Mouse (Mus musculus) monocyte, adult 5-6 weeks (primary cell): ENCODE data around the gene Otop2. TPM values are rescaled to one million over a fixed set of nuclear protein-coding genes. Genes with fewer than 3 reads are reported as not detected.
A peak's percentile ranks its signal among the peaks of the same experiment; 100 is the strongest.

Experiments used
- ATAC-seq: fragments of 153-309, 156-312 bp; replicated peaks from 2 replicates; pipeline ENCODE4 v1.8.0; 2017; ENCODE audit warnings: mild to moderate bottlenecking; ENCODE audit not compliant: low TSS enrichment, insufficient number of reproducible peaks, severe bottlenecking, poor library complexity, low FRiP score
- total RNA-seq: library from RNA; stranded (forward); fragments of 200-1000, 200-491, 200-594 nt; gene quantifications from 3 replicates; pipeline ENCODE4 v1.2.3, GENCODE M21; 2017

The Otop2 gene
- total RNA-seq, 1 experiment from 2014 or later: not detected

DNA sequence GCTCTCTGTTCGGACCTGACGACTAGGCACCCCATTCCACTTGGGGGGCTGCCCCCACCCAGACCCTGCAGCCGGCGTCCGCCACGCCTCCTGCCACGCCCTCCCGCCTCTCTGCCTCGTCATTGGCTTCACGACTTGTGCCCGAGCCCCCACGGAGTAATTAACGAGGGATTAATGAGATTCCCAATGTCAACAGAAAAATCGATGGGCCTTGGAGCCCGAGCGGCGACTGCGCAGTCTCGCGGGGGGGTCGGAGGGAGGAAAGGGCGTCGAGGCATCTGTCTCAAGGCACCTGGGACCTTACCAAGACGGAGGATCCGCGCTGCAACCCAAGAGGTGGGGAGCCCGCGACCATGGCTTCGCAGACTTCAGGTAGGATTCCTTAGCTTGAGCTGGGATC, 27.6 kb downstream of the Otop2 start, which contains the start of gene Otop3:
Gene Otop3, plus strand, starts transcription at position 201 of the 400 bp plus-strand sequence.
- no peak for ATAC-seq

DNA sequence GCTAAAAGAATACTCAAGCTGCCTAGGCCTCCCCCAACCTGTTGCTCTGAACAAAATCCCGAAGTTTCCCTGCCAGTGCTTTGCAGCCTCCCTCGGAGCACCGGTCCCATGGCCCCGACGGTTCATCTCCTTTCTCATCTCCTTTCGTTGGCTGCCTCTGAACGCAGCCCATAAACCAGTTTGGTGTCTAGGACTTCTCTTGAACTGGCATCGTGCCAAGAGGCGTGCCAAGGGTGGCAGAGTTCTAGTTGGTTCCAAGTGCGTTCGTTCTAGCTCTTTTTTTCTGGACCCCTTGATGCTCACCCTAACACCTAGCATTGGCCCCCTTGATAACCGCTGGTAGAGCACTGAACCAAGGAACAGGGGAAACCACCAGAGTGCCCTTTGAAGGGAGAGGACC, 28.3 kb downstream of the Otop2 start:
- ATAC-seq: no peak

DNA sequence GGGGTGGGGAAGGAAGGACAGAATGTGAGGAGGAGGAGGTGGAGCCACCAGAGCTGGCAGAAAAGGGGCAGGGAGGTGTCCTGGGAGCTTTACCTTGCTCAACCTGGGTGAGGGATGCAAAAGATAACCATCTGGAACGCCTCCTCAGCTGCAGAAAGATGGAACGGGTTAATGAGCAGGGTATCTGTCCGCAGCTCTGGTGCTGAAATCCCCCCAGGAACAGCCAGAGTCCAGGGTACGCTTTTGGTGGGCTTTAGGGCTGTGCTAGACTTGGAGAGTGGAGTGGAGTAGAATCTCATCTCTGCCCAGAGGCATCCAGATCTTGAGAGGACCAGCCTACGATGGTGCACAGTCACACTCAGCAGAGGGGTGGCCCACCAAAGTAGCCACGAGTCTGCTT, 29.2 kb downstream of the Otop2 start:
- no peak for ATAC-seq

DNA sequence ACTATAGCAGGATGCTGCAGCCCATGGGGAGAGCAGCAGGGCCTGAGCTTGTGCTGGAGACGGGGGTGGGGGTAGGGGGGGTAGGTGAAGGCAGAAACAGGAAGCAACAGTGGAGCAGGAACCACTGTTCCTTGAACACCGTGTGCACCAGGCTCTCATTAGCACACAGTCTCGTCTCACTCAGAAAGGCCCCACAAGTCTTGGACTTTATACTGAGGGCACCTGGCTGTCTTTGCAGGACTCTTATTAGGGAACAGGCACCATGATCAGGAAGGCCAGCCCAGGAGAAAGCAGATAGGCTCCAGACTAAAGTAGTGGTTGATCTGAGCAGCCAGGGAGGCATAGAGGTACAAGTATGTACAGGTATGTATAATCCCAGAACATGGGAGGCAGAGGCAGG, 30.4 kb downstream of the Otop2 start:
- no peak for ATAC-seq

DNA sequence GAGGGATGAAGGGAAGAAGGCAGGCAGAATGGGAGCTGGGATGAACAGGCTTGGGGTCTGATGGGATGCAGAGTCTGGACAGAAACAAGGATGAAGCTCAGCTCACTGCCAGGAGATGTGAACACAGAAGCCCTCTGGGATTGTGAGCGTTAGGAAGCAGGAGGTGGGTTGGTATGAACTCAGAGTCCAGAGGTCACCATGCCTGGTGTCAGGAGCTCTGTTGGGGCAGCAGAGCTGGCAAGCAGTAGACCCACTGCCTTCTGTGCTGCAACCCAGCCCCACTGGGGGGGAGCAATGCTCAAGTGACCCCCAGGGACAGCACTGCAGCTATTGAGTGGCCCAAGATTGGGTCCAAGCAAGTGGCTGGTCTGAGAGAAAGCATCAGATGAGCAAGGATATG, 30.9 kb downstream of the Otop2 start:
- ATAC-seq: no peak

DNA sequence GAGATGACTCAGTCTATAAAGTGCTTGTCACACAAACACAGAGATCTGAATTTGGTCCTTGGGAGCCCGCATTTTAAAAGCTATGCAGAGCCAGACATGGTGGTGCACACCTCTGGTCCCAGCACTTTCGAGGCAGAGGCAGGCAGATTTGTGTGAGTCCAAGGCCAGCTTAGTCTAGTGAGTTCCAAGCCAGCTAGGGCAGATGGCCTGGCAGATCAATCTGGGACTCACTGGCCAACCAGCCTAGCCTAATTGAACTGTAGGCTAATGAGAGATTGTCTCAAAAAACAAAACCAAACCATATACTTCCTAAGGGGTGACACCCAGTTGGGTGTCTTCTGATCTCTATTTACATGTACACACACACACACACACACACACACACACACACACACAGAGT, 34.3 kb downstream of the Otop2 start:
- ATAC-seq: no peak

DNA sequence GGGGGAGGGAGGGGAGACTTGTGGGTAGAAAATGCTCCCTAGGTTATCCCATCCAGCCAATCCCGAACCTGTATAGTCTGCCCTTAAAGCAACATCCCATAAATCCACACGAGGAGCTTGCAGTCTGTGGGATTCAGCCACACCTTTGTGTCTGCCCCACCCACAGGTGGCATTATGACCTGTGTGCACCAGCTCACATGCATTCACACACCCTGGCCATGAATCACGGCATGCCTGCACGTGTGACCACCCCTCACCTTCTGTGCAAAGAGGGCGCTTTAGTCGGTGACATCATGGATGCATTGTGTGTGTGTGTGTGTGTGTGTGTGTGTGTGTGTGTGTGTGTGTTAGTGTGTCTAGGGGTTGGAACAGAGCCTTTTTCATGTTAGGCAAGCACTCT, 34.9 kb downstream of the Otop2 start:
- ATAC-seq: no peak

DNA sequence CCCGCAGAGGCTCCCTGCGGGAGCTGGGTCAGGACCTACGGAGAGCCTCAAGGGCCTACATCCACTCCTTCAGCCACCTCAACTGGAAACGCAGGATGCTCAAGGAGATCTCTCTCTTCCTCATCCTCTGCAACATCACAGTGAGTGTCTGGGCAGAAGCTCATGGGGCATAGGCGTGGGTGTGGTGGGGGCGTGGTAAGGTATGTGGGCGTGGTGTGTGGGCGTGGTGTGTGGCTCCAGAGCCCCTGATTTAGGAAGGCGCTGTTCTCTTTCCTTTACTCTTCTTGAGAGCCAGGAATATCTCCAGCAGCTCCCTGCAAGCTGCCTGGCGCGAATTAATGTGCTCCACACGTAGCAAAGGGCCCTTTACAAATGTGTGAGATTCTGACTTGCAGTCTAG, 38.0 kb downstream of the Otop2 start:
- ATAC-seq: no peak

DNA sequence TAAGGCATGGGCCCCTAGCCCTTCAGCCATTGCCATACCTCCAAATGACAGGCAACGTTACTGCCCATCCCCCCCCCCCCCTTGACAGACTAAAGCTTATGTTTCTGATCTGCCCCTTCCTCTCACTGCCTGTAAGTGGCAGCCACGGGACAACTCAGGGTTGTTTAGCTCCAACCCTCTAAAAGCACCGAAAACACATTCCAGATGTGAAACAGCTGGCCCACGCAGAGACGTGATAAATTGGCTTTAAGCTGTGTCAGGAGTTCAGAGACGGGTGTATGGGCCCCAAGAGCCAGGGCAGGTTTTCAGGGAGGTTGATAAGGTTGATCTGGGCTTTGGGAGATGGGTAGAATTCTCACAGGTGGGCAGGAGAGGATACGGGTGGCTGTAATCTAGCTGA, 38.6 kb downstream of the Otop2 start:
- ATAC-seq: no peak

DNA sequence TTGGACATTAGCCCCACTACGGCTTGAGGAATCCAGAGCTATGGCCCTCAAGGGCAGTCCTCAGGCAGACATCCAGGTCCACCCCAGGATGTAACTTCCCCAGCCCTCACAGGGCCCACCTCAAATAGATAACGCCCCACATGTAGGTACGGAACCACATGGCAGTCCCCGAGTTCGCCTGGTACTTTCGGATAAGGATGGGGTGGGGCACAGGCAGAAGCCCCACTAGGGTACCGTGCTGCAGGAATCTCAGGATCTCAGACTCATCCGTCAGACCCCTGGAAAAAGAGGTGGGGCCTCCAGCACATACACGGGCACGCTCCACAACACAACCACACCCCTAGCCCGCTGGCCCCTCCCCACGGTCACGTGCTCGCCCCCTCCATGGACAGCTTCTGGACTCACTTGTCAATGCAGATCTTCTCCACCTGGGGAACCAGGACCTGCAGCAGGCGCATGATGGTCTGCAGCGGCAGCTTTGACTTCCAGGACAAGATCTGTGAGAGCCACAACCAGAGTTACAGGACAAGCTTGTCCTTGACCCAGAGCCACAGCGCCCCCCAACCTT, 41.8 kb downstream of the Otop2 start:
- ATAC-seq: no peak

DNA sequence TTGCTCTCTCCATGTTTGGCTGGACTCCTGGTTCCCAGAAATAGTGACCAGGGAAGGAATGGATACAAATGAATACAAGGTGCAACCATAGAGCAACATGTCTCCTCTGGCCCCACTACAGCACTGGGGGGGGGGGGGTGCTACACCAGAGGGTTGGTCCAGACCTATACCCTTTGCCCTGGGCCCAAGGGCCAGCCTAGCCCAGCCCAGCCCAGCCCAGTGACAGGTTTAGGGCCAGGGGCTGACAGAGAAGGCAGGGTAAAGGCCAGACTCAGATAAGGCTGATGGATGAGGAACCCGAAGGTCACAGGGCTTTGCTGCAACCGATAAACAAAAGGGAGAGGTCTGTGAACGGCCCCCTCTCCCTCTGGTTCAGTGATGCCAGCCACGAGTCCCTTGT, 43.0 kb downstream of the Otop2 start:
- ATAC-seq: no peak

DNA sequence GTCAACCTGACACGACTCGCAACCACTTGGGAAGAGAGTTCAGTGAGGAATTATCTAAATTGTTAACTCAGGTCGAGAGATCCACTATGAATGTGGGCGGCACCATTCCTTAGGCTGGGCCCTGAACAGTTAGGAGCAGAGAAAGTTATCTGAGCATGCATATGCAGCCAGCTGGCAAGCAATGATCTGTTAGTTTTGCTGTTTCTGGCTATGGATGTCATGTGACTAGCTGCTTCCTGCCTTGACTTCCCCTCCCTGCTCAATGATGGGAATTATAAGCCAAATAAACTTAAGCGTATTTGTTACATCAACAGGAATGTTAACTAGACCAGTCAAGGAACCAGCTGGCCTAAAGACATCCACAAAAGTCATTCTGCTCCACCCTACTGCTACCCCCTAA, 46.4 kb downstream of the Otop2 start:
- ATAC-seq: no peak

DNA sequence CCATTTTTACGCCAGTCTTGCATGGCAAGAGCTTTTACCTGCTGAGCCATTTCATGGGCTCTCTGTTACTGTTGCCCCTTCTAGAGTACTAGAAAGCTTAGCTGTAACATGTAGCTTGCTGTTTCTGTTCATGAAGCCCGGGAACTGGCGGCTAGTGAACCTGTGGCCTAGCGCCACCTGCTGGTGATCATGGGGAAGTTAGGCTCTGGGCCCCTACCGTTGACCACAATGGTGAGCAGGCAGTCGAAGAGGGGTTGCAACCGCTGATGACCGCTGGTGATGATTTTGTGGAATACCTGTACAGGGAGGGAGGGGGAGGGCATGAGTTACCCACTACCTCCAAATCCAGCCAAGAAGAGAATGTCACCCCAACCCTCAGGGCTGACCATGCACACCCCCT, 47.2 kb downstream of the Otop2 start:
- peak; percentile 80 for ATAC-seq

DNA sequence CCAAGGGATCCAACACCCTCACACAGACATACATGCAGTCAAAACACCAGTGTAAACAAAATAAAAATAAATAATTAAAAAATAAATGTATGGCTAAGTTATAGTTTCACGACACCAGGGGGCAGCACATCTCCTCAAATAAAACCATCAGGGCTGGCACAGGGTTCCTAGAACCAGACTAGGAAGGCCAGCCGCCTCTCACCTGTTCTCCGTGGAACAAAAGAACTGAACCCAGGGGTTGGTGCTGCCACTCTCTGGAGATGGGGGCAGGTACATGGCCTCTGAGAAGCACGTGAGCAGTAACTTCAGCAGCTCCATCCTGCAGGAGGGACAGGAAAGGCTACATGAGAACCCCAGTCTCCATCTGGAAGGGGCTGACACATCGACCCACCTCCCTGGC, 51.5 kb downstream of the Otop2 start:
- ATAC-seq: no peak

DNA sequence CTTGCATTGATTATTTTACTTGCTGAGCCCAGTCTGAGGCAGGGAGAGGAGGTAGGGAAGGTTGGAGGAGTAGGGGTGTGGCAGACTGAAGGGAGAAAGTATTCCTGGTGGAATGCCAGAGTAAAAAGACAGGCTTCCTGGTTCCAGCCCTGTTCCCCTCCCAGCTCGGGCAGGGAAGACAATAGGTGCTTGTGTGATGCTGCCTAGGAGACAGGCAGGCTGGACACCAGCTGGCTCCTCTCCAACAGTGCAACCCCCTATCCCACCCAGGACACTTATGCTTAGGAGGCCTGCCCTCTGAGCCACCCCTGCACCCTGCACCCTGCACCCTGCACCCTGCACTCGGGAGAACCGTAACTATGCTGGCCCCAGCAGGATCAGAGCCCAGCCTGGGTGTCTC, 52.3 kb downstream of the Otop2 start:
- no peak for ATAC-seq

DNA sequence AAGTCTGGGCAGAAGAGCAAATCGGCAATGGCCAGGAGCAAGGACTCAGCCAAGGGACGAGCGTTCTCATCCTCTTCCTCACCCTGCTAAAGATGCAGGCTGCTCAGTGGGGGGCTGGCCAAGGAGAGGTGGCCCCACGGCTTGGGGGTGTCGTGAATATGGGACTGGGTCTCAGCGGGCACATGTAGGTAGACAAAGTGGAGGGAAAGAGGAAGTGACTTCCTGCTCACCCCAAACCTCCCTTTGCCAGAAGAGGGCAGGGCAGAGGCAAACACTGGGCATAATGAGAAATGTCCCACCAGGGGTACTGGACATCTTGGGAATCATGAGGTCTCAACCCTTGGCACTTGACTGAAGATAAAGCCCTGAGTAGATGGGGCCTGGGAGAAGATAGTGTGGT, 52.8 kb downstream of the Otop2 start:
- ATAC-seq: 0 out of 2 replicates have a peak, but pooled peaks have one; percentile 25

DNA sequence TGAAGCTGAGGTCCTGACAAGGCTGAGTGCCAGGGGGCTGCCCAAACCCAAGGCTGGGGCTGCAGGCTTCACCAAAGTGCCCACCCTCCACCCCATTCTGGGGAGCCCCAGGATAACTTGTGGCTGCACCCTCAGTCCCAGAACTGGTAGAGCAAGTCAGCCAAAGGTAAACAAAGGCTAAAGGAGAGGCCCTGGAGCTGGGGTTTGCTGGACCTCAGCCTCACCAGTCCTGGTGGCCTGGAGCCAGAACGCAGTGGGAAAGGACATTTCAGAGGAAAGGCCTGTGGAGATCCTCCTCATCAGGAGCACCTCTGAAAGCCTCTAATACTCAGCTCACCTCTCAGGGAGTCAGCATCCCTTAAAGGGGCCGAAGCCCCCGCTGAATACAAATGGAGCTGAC, 57.2 kb downstream of the Otop2 start:
- no peak for ATAC-seq

DNA sequence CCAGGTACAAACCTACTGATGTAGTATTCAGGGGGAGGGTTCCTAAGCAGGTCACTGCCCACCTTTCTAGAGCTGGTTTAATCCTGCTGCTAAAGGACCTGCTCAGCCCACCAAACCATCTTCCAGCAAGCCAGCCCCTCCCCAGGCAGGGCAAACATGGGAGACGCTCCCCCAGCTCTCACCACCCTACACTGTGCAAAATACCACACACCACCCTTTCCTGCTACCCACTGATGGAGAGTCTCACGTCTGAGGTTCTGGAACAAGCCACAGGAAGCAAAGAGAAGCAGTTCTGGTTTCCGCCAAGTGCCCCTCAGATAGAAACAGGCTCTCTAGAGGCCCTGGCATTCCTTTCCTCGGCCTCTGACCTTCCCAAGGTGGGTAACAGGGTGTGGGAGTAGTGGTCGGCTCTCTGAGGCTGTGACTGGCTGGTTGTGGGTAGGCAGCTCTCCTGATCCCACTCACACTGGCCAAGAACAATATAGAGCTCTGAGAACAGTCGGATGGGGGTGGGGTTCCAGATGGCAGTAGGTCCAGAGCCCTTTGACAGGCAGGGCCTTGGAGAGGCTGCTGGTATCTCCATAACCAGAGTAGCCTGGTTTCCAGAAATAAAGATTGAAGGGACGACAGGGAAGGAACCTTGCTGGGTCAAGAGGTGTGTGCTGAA, 59.2 kb downstream of the Otop2 start:
- ATAC-seq: no peak

DNA sequence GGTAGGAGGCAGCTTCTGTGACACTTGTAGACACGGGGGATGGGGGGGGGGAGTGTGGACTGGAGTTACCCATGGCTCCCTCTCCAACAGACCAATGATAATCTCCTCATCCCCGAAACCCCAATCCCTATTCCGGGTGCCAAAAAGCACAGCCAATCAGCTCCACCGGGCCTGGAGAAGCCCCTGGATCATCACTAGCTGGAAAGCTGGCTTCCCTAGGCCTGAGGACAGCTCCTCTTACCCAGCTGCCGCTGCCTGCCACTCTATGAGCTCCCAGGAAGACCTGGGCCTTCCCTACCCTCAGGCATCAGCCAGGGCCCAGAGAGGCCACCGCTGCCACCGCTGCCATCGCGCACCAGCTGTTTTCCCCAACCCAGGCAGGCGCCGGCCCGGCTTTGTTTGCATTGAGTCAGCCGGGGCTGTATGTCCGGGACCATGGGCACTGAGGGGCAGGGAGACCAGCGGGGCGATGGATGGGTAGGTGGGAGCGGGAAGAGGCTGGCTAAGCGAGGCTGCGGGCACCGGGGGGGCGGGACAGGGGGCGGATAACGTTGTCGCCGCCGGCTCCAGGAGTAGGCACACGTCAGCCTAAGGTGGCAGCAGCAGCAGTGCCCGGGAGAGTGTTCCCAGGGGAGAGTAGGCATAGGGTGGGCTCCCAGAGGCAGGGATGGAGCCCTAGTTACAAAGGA, 59.9 kb downstream of the Otop2 start:
- no peak for ATAC-seq

DNA sequence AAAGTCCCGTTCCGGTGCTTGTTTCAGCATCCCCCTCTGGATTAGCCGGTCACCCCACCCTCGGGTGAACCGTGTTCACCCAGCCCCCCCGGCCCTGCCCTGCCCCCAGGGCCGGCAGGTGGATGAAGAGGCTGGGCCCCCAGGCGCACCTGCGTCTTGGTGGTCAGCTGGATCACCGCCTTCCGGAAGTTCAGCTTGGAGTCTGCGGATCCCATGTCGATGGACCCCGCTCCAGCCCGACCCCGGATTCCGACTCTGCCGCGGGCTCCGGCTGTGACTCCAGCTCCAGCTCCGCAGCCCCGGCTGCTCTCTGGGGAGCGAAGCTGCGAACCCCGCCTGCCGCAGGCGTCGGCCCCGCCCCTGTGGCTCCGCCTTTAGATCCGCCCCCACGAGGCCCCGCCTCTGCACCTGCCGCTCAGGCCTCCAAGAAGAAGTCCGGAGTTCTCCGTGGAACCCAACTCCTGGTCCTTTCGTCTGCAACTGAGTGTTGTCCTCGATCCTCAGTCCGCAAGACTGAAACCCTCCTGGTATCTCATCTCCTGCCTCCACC, 60.5 kb downstream of the Otop2 start, which contains the start of gene Hid1:
Gene Hid1, minus strand, starts transcription at position 362 of the 550 bp plus-strand sequence.
- ATAC-seq: peak; percentile 84
